Mouse (Mus musculus) c-Kit-positive CD71-positive TER-119-negative erythroid progenitor cells, embryonic 14.5 days (primary cell): ENCODE measurements around the gene Jsrp1.
"Not testable (repeated sequence)": the region's sequence is repeated elsewhere in the genome, so short reads cannot be mapped to it uniquely, and the experiment has no call there.

Experiments
- DNase-seq: peaks from one replicate; pipeline ENCODE4 v3.0.0-alpha.2; 2013; ENCODE audit warnings: low read depth

The Jsrp1 gene

GRCm38 (mm10) chr10:80832818-80833217 lies 19.5 kb upstream of the Jsrp1 start:
- no peak for DNase-seq

- peak; percentile 85 for DNase-seq
Measured at GRCm38 (mm10) chr10:80831136-80831535, 17.8 kb upstream of the Jsrp1 start.

- DNase-seq, result no peak
Measured at GRCm38 (mm10) chr10:80829359-80830278, 16.3 kb upstream of the Jsrp1 start.

- DNase-seq, result not testable (repeated sequence)
Measured at GRCm38 (mm10) chr10:80828587-80828986, 15.3 kb upstream of the Jsrp1 start.

- no peak for DNase-seq
Measured at GRCm38 (mm10) chr10:80827870-80828420, 14.6 kb upstream of the Jsrp1 start.

- no peak for DNase-seq
Measured at GRCm38 (mm10) chr10:80827063-80827869, 14.0 kb upstream of the Jsrp1 start.

- DNase-seq, result peak; percentile 100
Measured at GRCm38 (mm10) chr10:80826151-80827062, 13.1 kb upstream of the Jsrp1 start, which contains the start of gene Oaz1. TSS of gene Oaz1 (plus strand) at chr10:80826656.

GRCm38 (mm10) chr10:80824827-80825226 lies 11.5 kb upstream of the Jsrp1 start:
- DNase-seq, result no peak

GRCm38 (mm10) chr10:80823847-80824643 lies 10.7 kb upstream of the Jsrp1 start:
- DNase-seq, result no peak

GRCm38 (mm10) chr10:80823316-80823715 lies 10.0 kb upstream of the Jsrp1 start:
- DNase-seq, result no peak

GRCm38 (mm10) chr10:80822528-80822927 lies 9.2 kb upstream of the Jsrp1 start:
- DNase-seq, result no peak

GRCm38 (mm10) chr10:80821991-80822390 lies 8.7 kb upstream of the Jsrp1 start:
- DNase-seq, result no peak

- DNase-seq, result no peak
Measured at GRCm38 (mm10) chr10:80819406-80819805, 6.1 kb upstream of the Jsrp1 start.

- DNase-seq, result peak; percentile 81
Measured at GRCm38 (mm10) chr10:80818599-80819281, 5.4 kb upstream of the Jsrp1 start.

GRCm38 (mm10) chr10:80817955-80818354 lies 4.7 kb upstream of the Jsrp1 start:
- DNase-seq, result not testable (repeated sequence)

GRCm38 (mm10) chr10:80817164-80817563 lies 3.9 kb upstream of the Jsrp1 start:
- DNase-seq, result no peak

GRCm38 (mm10) chr10:80816303-80816702 lies 3.0 kb upstream of the Jsrp1 start:
- DNase-seq, result not testable (repeated sequence)

- no peak for DNase-seq
Measured at GRCm38 (mm10) chr10:80814800-80815199, 1.5 kb upstream of the Jsrp1 start.

- no peak for DNase-seq
Measured at GRCm38 (mm10) chr10:80812391-80813041, 782 bp downstream of the Jsrp1 start.
